8 mouse cellular contexts compared by ENCODE assay signal in the genomic region with DNA sequence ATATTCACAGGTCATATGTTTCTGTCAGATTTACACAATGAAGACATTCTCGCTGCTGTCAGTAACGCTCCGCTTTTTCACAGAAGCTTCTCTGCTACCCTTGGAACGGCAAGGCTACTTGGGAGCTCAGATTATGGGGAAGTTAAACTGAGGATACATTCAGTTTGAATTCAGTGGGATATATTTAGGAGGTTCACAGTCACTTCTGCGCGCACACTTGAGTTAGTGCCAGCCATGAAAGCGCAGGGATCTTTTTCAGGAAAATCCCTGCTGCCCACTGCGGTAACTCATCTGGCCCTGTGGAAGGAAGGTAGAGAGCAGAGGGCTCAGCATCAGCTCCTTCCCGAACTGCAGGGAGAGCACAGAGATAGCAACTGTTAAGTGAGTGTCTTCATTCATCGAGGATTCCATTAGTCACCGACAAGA. TPM values are rescaled to one million over a fixed set of nuclear protein-coding genes. Genes with fewer than 3 reads are reported as not detected.
DNase-seq lines count a peak whose midpoint lies in the region; ATAC-seq and TF ChIP-seq lines count a peak whose summit lies in the region.

No protein-coding gene starts in this region.

- no peak overlapping the region for H3K27ac ChIP-seq in kidney, embryonic 14.5 days (ENCODE audit: low read depth, low read length)
- H3K27ac ChIP-seq in forebrain, embryonic 14.5 days (ENCODE audit: low read depth, low read length) = no peak overlapping the region
- no peak overlapping the region; the same call in 1 of the 2 replicates for H3K27ac ChIP-seq in hindbrain, postnatal 0 days
- no peak overlapping the region for H3K27ac ChIP-seq in neural tube, embryonic 15.5 days (replicated peaks)

- 0 out of 2 replicates have a peak, but pooled peaks have one; percentile 43 for ATAC-seq in kidney, embryonic 14.5 days (ENCODE audit: low FRiP score, low TSS enrichment)
- no peak for ATAC-seq in forebrain, embryonic 14.5 days
- ATAC-seq in hindbrain, postnatal 0 days = 0 out of 2 replicates have a peak, but pooled peaks have one; percentile 7
- ATAC-seq in neural tube, embryonic 15.5 days (ENCODE audit: low FRiP score) = no peak
- ATAC-seq in megakaryocyte progenitor cell, adult 5-6 weeks (replicated peaks; ENCODE audit: poor library complexity) = no peak

- no peak for DNase-seq in kidney, adult 18-20 months
- DNase-seq in forebrain, embryonic 14.5 days (ENCODE audit: low spot score) = peak; percentile 44
- DNase-seq in hindbrain, postnatal 0 days (ENCODE audit: low spot score) = peak; percentile 19
- no peak for DNase-seq in yolk sac, embryonic 10.5 days (ENCODE audit: low spot score)
- no peak for DNase-seq in spleen, adult 18-20 months

- H3K4me3 ChIP-seq in kidney, embryonic 14.5 days (ENCODE audit: low read length) = no peak overlapping the region
- H3K4me3 ChIP-seq in forebrain, embryonic 14.5 days (ENCODE audit: low read depth, low read length) = no peak overlapping the region
- H3K4me3 ChIP-seq in hindbrain, postnatal 0 days (ENCODE audit: low read length) = peak overlapping the region; percentile 18
- peak overlapping the region; percentile 18; the same call in 1 of the 2 replicates for H3K4me3 ChIP-seq in neural tube, embryonic 15.5 days (replicated peaks)

- H3K4me1 ChIP-seq in kidney, embryonic 14.5 days (ENCODE audit: control insufficient read depth, insufficient read depth, low read length) = no peaks in the 10 kb centered on the region
- no peaks in the 10 kb centered on the region for H3K4me1 ChIP-seq in forebrain, embryonic 14.5 days (ENCODE audit: control insufficient read depth, insufficient read depth, low read length)
- H3K4me1 ChIP-seq in hindbrain, postnatal 0 days (ENCODE audit: insufficient read depth, low read length) = no peaks in the 10 kb centered on the region
- H3K4me1 ChIP-seq in neural tube, embryonic 15.5 days = peaks cover 9% of the 10 kb centered on the region

- no peaks in the 10 kb centered on the region for H3K9me3 ChIP-seq in kidney, embryonic 14.5 days (ENCODE audit: control insufficient read depth, low read length)
- no peaks in the 10 kb centered on the region for H3K9me3 ChIP-seq in forebrain, embryonic 14.5 days (replicated peaks; ENCODE audit: control insufficient read depth, low read length)
- no peaks in the 10 kb centered on the region for H3K9me3 ChIP-seq in hindbrain, postnatal 0 days (ENCODE audit: low read length)
- H3K9me3 ChIP-seq in neural tube, embryonic 15.5 days (replicated peaks) = no peaks in the 10 kb centered on the region

- no peak overlapping the region for H3K9ac ChIP-seq in kidney, embryonic 14.5 days (ENCODE audit: low read depth, low read length)
- H3K9ac ChIP-seq in forebrain, embryonic 14.5 days (ENCODE audit: low read length) = no peak overlapping the region
- peak overlapping the region; percentile 40; the same call in 1 of the 2 replicates for H3K9ac ChIP-seq in hindbrain, postnatal 0 days (replicated peaks; ENCODE audit: low read length)
- H3K9ac ChIP-seq in neural tube, embryonic 15.5 days (replicated peaks) = no peak overlapping the region

- H3K4me2 ChIP-seq in kidney, embryonic 14.5 days (replicated peaks; ENCODE audit: low read depth, low read length) = no peak overlapping the region; the same call in 1 of the 2 replicates
- peak overlapping the region; percentile 23; the same call in 1 of the 2 replicates for H3K4me2 ChIP-seq in forebrain, embryonic 14.5 days (ENCODE audit: low read length)
- H3K4me2 ChIP-seq in hindbrain, postnatal 0 days (ENCODE audit: low read depth, low read length) = peak overlapping the region; percentile 49
- peak overlapping the region; percentile 46 for H3K4me2 ChIP-seq in neural tube, embryonic 15.5 days

- no peaks in the 10 kb centered on the region for H3K36me3 ChIP-seq in kidney, embryonic 14.5 days (ENCODE audit: control insufficient read depth, insufficient read depth, low read length)
- no peaks in the 10 kb centered on the region for H3K36me3 ChIP-seq in forebrain, embryonic 14.5 days (ENCODE audit: control insufficient read depth, insufficient read depth, low read length)
- H3K36me3 ChIP-seq in hindbrain, postnatal 0 days (ENCODE audit: insufficient read depth, low read length) = no peaks in the 10 kb centered on the region
- no peaks in the 10 kb centered on the region for H3K36me3 ChIP-seq in neural tube, embryonic 15.5 days

- WGBS in kidney, embryonic 14.5 days = 43% methylated on average over 11 of the region's 11 CpGs
- WGBS in forebrain, embryonic 14.5 days = 45% methylated on average over 11 of the region's 11 CpGs
- WGBS in hindbrain, postnatal 0 days = 26% methylated on average over 11 of the region's 11 CpGs
- WGBS in neural tube, embryonic 15.5 days = 29% methylated on average over 11 of the region's 11 CpGs

- TF ChIP-seq CTCF in hindbrain, postnatal 0 days (IDR thresholded peaks at IDR 0.05; ENCODE audit: low read depth) = no peak

- no peaks in the 10 kb centered on the region for H3K27me3 ChIP-seq in kidney, embryonic 14.5 days (ENCODE audit: control insufficient read depth, insufficient read depth, low read length)
- H3K27me3 ChIP-seq in forebrain, embryonic 14.5 days (replicated peaks; ENCODE audit: control insufficient read depth, insufficient read depth, low read length) = no peaks in the 10 kb centered on the region
- H3K27me3 ChIP-seq in hindbrain, postnatal 0 days (ENCODE audit: insufficient read depth, low read length) = no peaks in the 10 kb centered on the region
- H3K27me3 ChIP-seq in neural tube, embryonic 15.5 days (replicated peaks) = no peaks in the 10 kb centered on the region

RNA-seq across cellular contexts. Expression of gene Tlk1, which starts 27.3 kb away (rescaled TPM):
- 29.2 and 37.4 TPM in 2 replicates for polyA plus RNA-seq in kidney, embryonic 14.5 days (2014; fragmentation: Nextera tagmentation; extraction: Ambion mirVana)
- 23.5 TPM in 2 replicates for polyA plus RNA-seq in forebrain, embryonic 14.5 days (2014; fragmentation: Nextera tagmentation; extraction: Ambion mirVana)
- 17.3 and 22.8 TPM in 2 replicates for total RNA-seq in hindbrain, postnatal 0 days (2014; rRNA removed)
- 23.8 and 27.0 TPM in 2 replicates for polyA plus RNA-seq in hindbrain, postnatal 0 days (2015; fragmentation: Nextera tagmentation; extraction: Ambion mirVana)
- 23.7 and 27.4 TPM in 2 replicates for polyA plus RNA-seq in neural tube, embryonic 15.5 days (2015; fragmentation: Nextera tagmentation; extraction: Ambion mirVana)
- total RNA-seq in megakaryocyte progenitor cell, adult 5-6 weeks (2015) = 71.7 and 80.6 TPM in 2 replicates
- 41.5 and 45.2 TPM in 2 replicates for total RNA-seq in megakaryocyte progenitor cell, adult 5-6 weeks (2017)

Comparison
In these comparisons a context has a peak if more than half of its experiments do, and no peak if none do; other contexts are left out.
1. ATAC-seq: peak in kidney, embryonic 14.5 days (single experiment) and hindbrain, postnatal 0 days (single experiment); none in forebrain, embryonic 14.5 days (single experiment), neural tube, embryonic 15.5 days (single experiment) and megakaryocyte progenitor cell, adult 5-6 weeks (single experiment).
2. H3K4me3 ChIP-seq: peak in hindbrain, postnatal 0 days (single experiment) and neural tube, embryonic 15.5 days (single experiment); none in kidney, embryonic 14.5 days (single experiment) and forebrain, embryonic 14.5 days (single experiment).
3. DNase-seq: peak in forebrain, embryonic 14.5 days (single experiment) and hindbrain, postnatal 0 days (single experiment); none in kidney, adult 18-20 months (single experiment), yolk sac, embryonic 10.5 days (single experiment) and spleen, adult 18-20 months (0 of 2).